Mouse (Mus musculus) kidney, postnatal 0 days (tissue): ENCODE measurements around the gene Pigk. TPM values are rescaled to one million over a fixed set of nuclear protein-coding genes. Genes with fewer than 3 reads are reported as not detected.

Experiments used
- ATAC-seq: fragments of 200-750 bp; cut with Nextera tagmentation; replicated peaks from 2 replicates; pipeline ENCODE4 v1.8.0; 2017; ENCODE audit warnings: low read depth, moderate number of reproducible peaks, moderate TSS enrichment, moderate library complexity; ENCODE audit not compliant: low FRiP score
- DNase-seq: peaks from one replicate; pipeline ENCODE4 v3.0.0-alpha.2; 2016; ENCODE audit warnings: low spot score
- H3K27ac ChIP-seq: fragments of 300-500 bp; sonication (generic); 2 replicates; pipeline ENCODE4 v1.5.1; 2014; ENCODE audit warnings: mild to moderate bottlenecking
- H3K27me3 ChIP-seq: fragments of 300-500 bp; sonication (generic); 2 replicates; pipeline ENCODE4 v1.6.1; 2014; ENCODE audit warnings: low read length, mixed read lengths; ENCODE audit not compliant: insufficient read depth
- H3K36me3 ChIP-seq: fragments of 300-500 bp; sonication (generic); 2 replicates; pipeline ENCODE4 v1.6.1; 2014; ENCODE audit warnings: low read length, mixed read lengths; ENCODE audit not compliant: insufficient read depth
- H3K4me1 ChIP-seq: fragments of 300-500 bp; sonication (generic); replicated peaks from 2 replicates; pipeline ENCODE4 v1.6.1; 2014; ENCODE audit warnings: antibody characterized with exemption, low read length, mixed read lengths; ENCODE audit not compliant: insufficient read depth
- H3K4me2 ChIP-seq: fragments of 300-500 bp; sonication (generic); 2 replicates; pipeline ENCODE4 v1.6.1; 2014; ENCODE audit warnings: mild to moderate bottlenecking, low read length, moderate library complexity, mixed read lengths
- H3K4me3 ChIP-seq: fragments of 300-500 bp; sonication (generic); replicated peaks from 2 replicates; pipeline ENCODE4 v1.5.1; 2014; ENCODE audit warnings: low read depth, low read length
- H3K9ac ChIP-seq: fragments of 300-500 bp; sonication (generic); 2 replicates; pipeline ENCODE4 v1.6.1; 2014; ENCODE audit warnings: low read depth, low read length
- H3K9me3 ChIP-seq: fragments of 300-500 bp; sonication (generic); replicated peaks from 2 replicates; pipeline ENCODE4 v1.6.1; 2016; ENCODE audit warnings: low read length, inconsistent platforms, mixed read lengths
- CTCF ChIP-seq: IDR thresholded peaks from 2 replicates; pipeline ENCODE4 v1.5.1; 2016; ENCODE audit warnings: antibody characterized with exemption, low read depth, mild to moderate bottlenecking, moderate library complexity
- WGBS: fragments of 180-500 bp; shearing (Covaris S2); extraction: QIAGEN DNeasy Blood & Tissue Kit; methylation state at CpG from one replicate; pipeline ENCODE4 v1.1.7; 2014; 5-methylcytosine and 5-hydroxymethylcytosine counted together
- polyA plus RNA-seq: library from polyadenylated mRNA; unstranded; fragments of >200 nt; fragmentation: Nextera tagmentation; extraction: Ambion mirVana; gene quantifications from 2 replicates; pipeline ENCODE4 v1.2.1, GENCODE M21; 2015

Gene Pigk
- polyA plus RNA-seq, 1 experiment from 2014 or later: 48.5 TPM

DNA sequence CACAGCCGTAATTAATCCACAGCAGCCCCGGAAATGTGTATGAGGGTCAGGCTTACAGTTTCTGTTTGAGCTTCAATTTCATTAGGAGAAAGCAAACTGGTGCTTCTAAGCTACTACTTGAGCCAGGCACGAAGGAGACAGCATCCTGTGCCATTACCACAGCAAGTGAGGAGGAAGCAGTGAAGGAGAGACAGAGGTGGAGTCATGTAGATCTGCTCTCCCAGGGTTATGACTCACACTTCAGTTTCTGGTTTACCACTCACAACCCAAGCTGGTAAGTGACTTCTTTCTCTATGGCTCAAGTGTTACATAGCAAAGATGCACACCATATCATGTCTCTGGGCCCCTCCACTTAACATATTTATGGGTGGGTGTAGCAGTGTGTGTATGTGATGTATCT, 206.5 kb downstream of the Pigk start:
- no peak overlapping the region for H3K4me2 ChIP-seq
- ATAC-seq (no peak), DNase-seq (no peak)
- H3K27me3 ChIP-seq: no peaks in the 10 kb centered on the region
- no peak overlapping the region for H3K4me3 ChIP-seq
- H3K9ac ChIP-seq: no peak overlapping the region
- H3K36me3 ChIP-seq: no peaks in the 10 kb centered on the region
- H3K27ac ChIP-seq: no peak overlapping the region
- H3K4me1 ChIP-seq: no peaks in the 10 kb centered on the region
- no peaks in the 10 kb centered on the region for H3K9me3 ChIP-seq
- 39% methylated on average over 3 of the region's 3 CpGs for WGBS
- TF ChIP-seq CTCF: no peak

- no peak for DNase-seq
- 48% methylated on average over 15 of the region's 15 CpGs for WGBS
- Histone ChIP-seq H3K27me3 (no peaks in the 10 kb centered on the region), H3K9ac (no peak overlapping the region), H3K9me3 (no peaks in the 10 kb centered on the region), H3K4me3 (no peak overlapping the region), H3K4me2 (no peak overlapping the region), H3K27ac (no peak overlapping the region), H3K4me1 (no peaks in the 10 kb centered on the region; the same call in 1 of the 2 replicates), H3K36me3 (no peaks in the 10 kb centered on the region)
- ATAC-seq: no peak
- TF ChIP-seq CTCF: no peak
Measured at GRCm38 (mm10) chr3:152923530-152923929, 209.6 kb downstream of the Pigk start.

DNA sequence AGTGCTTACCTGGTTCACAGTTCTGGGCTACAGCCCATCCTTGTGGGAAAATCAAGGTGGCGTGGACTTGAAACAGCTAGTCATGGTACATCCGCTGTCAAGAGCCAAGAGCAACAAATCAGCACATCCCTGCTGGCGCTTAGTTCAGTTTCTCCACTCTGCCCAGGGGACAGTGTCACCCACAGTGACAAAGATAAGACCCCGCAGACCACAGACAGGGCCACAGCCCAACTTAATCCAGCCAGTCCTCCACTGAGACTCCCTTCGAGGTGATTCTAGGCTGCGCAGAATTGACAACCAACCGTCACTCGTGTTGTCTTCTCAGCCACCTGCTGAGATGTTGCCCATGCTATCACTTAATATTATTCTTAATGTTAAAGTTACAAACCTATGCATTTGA, 211.5 kb downstream of the Pigk start:
- Histone ChIP-seq H3K36me3 (no peaks in the 10 kb centered on the region), H3K4me2 (no peak overlapping the region), H3K9me3 (no peaks in the 10 kb centered on the region), H3K4me1 (no peaks in the 10 kb centered on the region; the same call in 1 of the 2 replicates), H3K9ac (no peak overlapping the region), H3K27me3 (no peaks in the 10 kb centered on the region), H3K4me3 (no peak overlapping the region), H3K27ac (no peak overlapping the region)
- no peak for DNase-seq
- TF ChIP-seq CTCF: no peak
- WGBS: 90% methylated on average over 8 of the region's 8 CpGs
- ATAC-seq: no peak

DNA sequence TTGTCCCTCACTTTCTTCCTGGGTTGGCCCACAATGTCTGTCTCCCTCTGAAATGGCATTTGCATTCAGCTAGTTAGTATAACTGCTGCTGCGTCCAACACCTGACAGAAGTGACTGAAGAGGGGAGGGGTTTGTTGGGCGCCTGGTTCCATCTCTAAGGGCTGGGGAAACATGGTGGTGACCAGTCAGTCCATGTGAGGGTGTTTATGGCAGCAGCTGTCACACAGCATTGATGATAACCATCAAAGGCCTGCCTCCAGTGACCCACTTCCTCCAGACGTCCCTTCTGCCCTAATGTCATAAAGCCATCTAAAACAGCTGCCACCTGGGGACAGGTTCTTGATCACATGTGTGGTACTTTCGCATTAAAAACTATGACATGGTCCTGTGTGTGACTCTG, 212.3 kb downstream of the Pigk start:
- no peak for ATAC-seq
- no peak overlapping the region for H3K27ac ChIP-seq
- H3K4me2 ChIP-seq: no peak overlapping the region
- TF ChIP-seq CTCF: no peak
- no peak overlapping the region for H3K4me3 ChIP-seq
- no peaks in the 10 kb centered on the region; the same call in 1 of the 2 replicates for H3K4me1 ChIP-seq
- H3K9ac ChIP-seq: no peak overlapping the region
- H3K36me3 ChIP-seq: no peaks in the 10 kb centered on the region
- H3K27me3 ChIP-seq: no peaks in the 10 kb centered on the region
- no peaks in the 10 kb centered on the region for H3K9me3 ChIP-seq
- no peak for DNase-seq
- 63% methylated on average over 4 of the region's 4 CpGs for WGBS

GRCm38 (mm10) chr3:152928287-152928975, 214.5 kb downstream of the Pigk start:
- DNase-seq (peak; percentile 57), ATAC-seq (no peak)
- no peak for TF ChIP-seq CTCF
- Histone ChIP-seq H3K9me3 (no peaks in the 10 kb centered on the region), H3K27ac (no peak overlapping the region), H3K36me3 (no peaks in the 10 kb centered on the region), H3K27me3 (no peaks in the 10 kb centered on the region), H3K9ac (no peak overlapping the region), H3K4me2 (no peak overlapping the region), H3K4me3 (no peak overlapping the region), H3K4me1 (no peaks in the 10 kb centered on the region; the same call in 1 of the 2 replicates)
- WGBS: 65% methylated on average over 13 of the region's 13 CpGs

GRCm38 (mm10) chr3:152929256-152929787, 215.4 kb downstream of the Pigk start:
- TF ChIP-seq CTCF: no peak
- Histone ChIP-seq H3K27ac (no peak overlapping the region), H3K27me3 (no peaks in the 10 kb centered on the region), H3K4me3 (no peak overlapping the region), H3K4me2 (no peak overlapping the region), H3K9me3 (no peaks in the 10 kb centered on the region), H3K4me1 (no peaks in the 10 kb centered on the region; the same call in 1 of the 2 replicates), H3K9ac (no peak overlapping the region), H3K36me3 (no peaks in the 10 kb centered on the region)
- DNase-seq: no peak
- 68% methylated on average over 10 of the region's 10 CpGs for WGBS
- no peak for ATAC-seq
